In the genomic region with DNA sequence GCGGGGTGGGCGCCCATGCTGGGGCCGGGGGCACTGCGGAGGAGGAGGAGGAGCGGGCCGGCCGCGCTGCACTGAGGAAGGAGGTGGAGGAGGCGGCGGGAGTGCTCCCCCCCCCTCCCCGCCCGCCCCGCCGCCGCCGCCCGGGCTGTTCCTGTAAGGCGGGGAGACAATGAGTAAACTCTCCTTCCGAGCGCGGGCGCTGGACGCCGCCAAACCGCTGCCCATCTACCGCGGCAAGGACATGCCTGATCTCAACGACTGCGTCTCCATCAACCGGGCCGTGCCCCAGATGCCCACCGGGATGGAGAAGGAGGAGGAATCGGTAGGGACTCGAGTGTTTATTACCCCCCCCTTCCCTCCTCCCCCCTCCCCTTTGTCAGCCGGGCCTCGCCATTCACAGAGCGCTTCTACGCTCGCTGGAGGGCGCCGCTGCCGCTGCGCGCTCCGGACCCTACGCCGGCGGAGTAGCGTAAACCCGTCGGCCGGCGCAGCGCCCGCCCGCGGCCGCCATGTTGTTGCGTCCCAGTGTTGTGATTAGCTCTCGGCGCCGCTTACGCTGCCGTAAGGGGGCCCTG, we compare ENCODE assay signal across 8 mouse cellular contexts. TPM values are rescaled to one million over a fixed set of nuclear protein-coding genes. Genes with fewer than 3 reads are reported as not detected.
DNase-seq lines count a peak whose midpoint lies in the region; ATAC-seq and TF ChIP-seq lines count a peak whose summit lies in the region.

No protein-coding gene starts in this region.

- no peaks in the 10 kb centered on the region for H3K27me3 ChIP-seq in embryonic facial prominence, embryonic 13.5 days
- H3K27me3 ChIP-seq in kidney, adult 2 months (replicated peaks; ENCODE audit: control insufficient read depth, insufficient read depth, low read length), result no peaks in the 10 kb centered on the region
- H3K27me3 ChIP-seq in limb, embryonic 12.5 days, result no peaks in the 10 kb centered on the region
- H3K27me3 ChIP-seq in midbrain, embryonic 15.5 days (replicated peaks), result no peaks in the 10 kb centered on the region

- WGBS in embryonic facial prominence, embryonic 13.5 days, result under 1% methylated on average over 51 of the region's 64 CpGs
- WGBS in kidney, adult 2 months, result under 1% methylated on average over 60 of the region's 64 CpGs
- 1% methylated on average over 46 of the region's 64 CpGs for WGBS in limb, embryonic 12.5 days
- WGBS in midbrain, embryonic 15.5 days, result under 1% methylated on average over 34 of the region's 64 CpGs

- peak overlapping the region; percentile 99 for H3K27ac ChIP-seq in embryonic facial prominence, embryonic 13.5 days
- H3K27ac ChIP-seq in kidney, adult 2 months (ENCODE audit: insufficient read depth, low read depth, low read length), result peak overlapping the region; percentile 99
- peak overlapping the region; percentile 100 for H3K27ac ChIP-seq in limb, embryonic 12.5 days
- peak overlapping the region; percentile 100 for H3K27ac ChIP-seq in midbrain, embryonic 15.5 days

- no peak for TF ChIP-seq CTCF in kidney, adult 2 months (conservative IDR thresholded peaks at IDR 0.05; ENCODE audit: insufficient read depth, insufficient read length, low read depth, low read length)

- peak overlapping the region; percentile 84 for H3K4me2 ChIP-seq in embryonic facial prominence, embryonic 13.5 days
- H3K4me2 ChIP-seq in limb, embryonic 12.5 days, result peak overlapping the region; percentile 79
- H3K4me2 ChIP-seq in midbrain, embryonic 15.5 days, result peak overlapping the region; percentile 54

- peak; percentile 90 for DNase-seq in 3T3-L1 (ENCODE audit: low read depth, low spot score)
- DNase-seq in adrenal gland, postnatal 36 days, result peak; percentile 94
- peak; percentile 94 to 96 for DNase-seq in heart, adult 18-20 months
- peak; percentile 95 for DNase-seq in kidney, adult 2 months
- DNase-seq in spleen, postnatal 14 days (ENCODE audit: low spot score in 2 of 2), result peak; percentile 87 to 91

- peak overlapping the region; percentile 92 for H3K9ac ChIP-seq in embryonic facial prominence, embryonic 13.5 days
- peak overlapping the region; percentile 97 for H3K9ac ChIP-seq in limb, embryonic 12.5 days (replicated peaks)
- peak overlapping the region; percentile 96 for H3K9ac ChIP-seq in midbrain, embryonic 15.5 days

- H3K36me3 ChIP-seq in embryonic facial prominence, embryonic 13.5 days, result no peaks in the 10 kb centered on the region
- H3K36me3 ChIP-seq in kidney, adult 2 months (ENCODE audit: control insufficient read depth, insufficient read depth, low read length), result no peaks in the 10 kb centered on the region
- no peaks in the 10 kb centered on the region for H3K36me3 ChIP-seq in limb, embryonic 12.5 days
- H3K36me3 ChIP-seq in midbrain, embryonic 15.5 days (replicated peaks), result no peaks in the 10 kb centered on the region

- ATAC-seq in embryonic facial prominence, embryonic 13.5 days (ENCODE audit: insufficient number of reproducible peaks, insufficient read depth, low FRiP score, low TSS enrichment, low read depth), result peak; percentile 92
- peak; percentile 88 for ATAC-seq in limb, embryonic 12.5 days (ENCODE audit: insufficient number of reproducible peaks, insufficient read depth, low FRiP score, low TSS enrichment, low read depth)
- peak; percentile 92 for ATAC-seq in midbrain, embryonic 15.5 days (replicated peaks)

- peaks cover 16% of the 10 kb centered on the region for H3K4me1 ChIP-seq in embryonic facial prominence, embryonic 13.5 days
- H3K4me1 ChIP-seq in kidney, adult 2 months (ENCODE audit: control insufficient read depth, insufficient read depth, low read length), result peaks cover 2% of the 10 kb centered on the region; the same call in 1 of the 2 replicates
- H3K4me1 ChIP-seq in limb, embryonic 12.5 days (replicated peaks), result peaks cover 16% of the 10 kb centered on the region
- H3K4me1 ChIP-seq in midbrain, embryonic 15.5 days, result peaks cover 19% of the 10 kb centered on the region

- no peaks in the 10 kb centered on the region for H3K9me3 ChIP-seq in embryonic facial prominence, embryonic 13.5 days
- no peaks in the 10 kb centered on the region for H3K9me3 ChIP-seq in limb, embryonic 12.5 days
- H3K9me3 ChIP-seq in midbrain, embryonic 15.5 days, result no peaks in the 10 kb centered on the region

- peak overlapping the region; percentile 96 for H3K4me3 ChIP-seq in embryonic facial prominence, embryonic 13.5 days
- H3K4me3 ChIP-seq in kidney, adult 2 months (ENCODE audit: insufficient read depth, low read depth, low read length), result peak overlapping the region; percentile 93
- peak overlapping the region; percentile 94 for H3K4me3 ChIP-seq in limb, embryonic 12.5 days (replicated peaks)
- H3K4me3 ChIP-seq in midbrain, embryonic 15.5 days, result peak overlapping the region; percentile 66

- no peak for TF ChIP-seq POLR2A in kidney, adult 2 months (IDR thresholded peaks at IDR 0.05; ENCODE audit: low read depth, low read length)

RNA-seq across cellular contexts. Expression of a gene that starts 0.4 kb away (rescaled TPM):
- 10 to 100 TPM; 24.6 to 24.8 TPM for total RNA-seq in adrenal gland, postnatal 36 days (2021)
- polyA plus RNA-seq in embryonic facial prominence, embryonic 13.5 days (2015; fragmentation: Nextera tagmentation; extraction: Ambion mirVana), result 8.6 and 9.4 TPM in 2 replicates
- total RNA-seq in heart, adult 18-20 months (2021), result 10 to 100 TPM; 20.5 to 20.8 TPM
- polyA plus RNA-seq in kidney, adult 2 months (2012; rRNA removed), result 5.9 and 6.0 TPM in 2 replicates
- polyA plus RNA-seq in limb, embryonic 12.5 days (2016; fragmentation: Nextera tagmentation; extraction: Ambion mirVana), result 8.6 and 10.8 TPM in 2 replicates
- polyA plus RNA-seq in midbrain, embryonic 15.5 days (2015; fragmentation: Nextera tagmentation; extraction: Ambion mirVana), result 11.1 and 12.6 TPM in 2 replicates

Comparison
In these comparisons a context has a peak if more than half of its experiments do, and no peak if none do; other contexts are left out.
1. Peak in every context shown above with its lines: DNase-seq, ATAC-seq, H3K4me3 ChIP-seq and H3K27ac ChIP-seq.